Mouse (Mus musculus): ENCODE measurements around the gene Lats2. TPM values are rescaled to one million over a fixed set of nuclear protein-coding genes. Genes with fewer than 3 reads are reported as not detected.

Lats2 gene
- polyA plus RNA-seq, 1 experiment from 2014 or later: 18.0 TPM

DNA sequence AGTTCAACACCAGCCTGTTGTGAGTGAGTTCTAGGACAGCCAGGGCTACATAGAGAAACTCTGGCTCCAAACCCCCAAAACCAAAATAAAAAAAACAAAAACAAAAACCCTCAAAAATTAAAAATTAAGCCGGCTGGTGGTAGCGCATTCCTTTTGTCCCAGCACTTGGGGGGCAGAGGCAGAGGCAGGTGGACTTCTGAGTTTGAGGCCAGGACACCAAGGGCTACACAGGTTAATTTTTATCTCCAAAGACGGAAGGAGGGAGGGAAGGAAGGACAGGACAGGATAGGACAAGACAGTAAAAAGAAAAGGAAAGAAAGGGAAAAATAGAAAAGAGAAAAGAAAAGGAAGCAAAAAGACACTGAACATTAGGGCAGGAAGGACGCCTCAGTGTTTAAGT lies 75.4 kb downstream of the Lats2 start:
- no peaks in the 10 kb centered on the region for H3K4me1 ChIP-seq (ENCODE audit: control insufficient read depth, insufficient read depth, low read length)
- DNase-seq (ENCODE audit: low spot score) (no peak), ATAC-seq (ENCODE audit: insufficient read depth, low FRiP score, low TSS enrichment) (no peak)
- no peak overlapping the region for H3K9ac ChIP-seq (ENCODE audit: low read length)
- H3K9me3 ChIP-seq (ENCODE audit: control insufficient read depth, low read length): no peaks in the 10 kb centered on the region
- H3K27me3 ChIP-seq (ENCODE audit: control insufficient read depth, insufficient read depth, low read length): no peaks in the 10 kb centered on the region
- H3K4me3 ChIP-seq (ENCODE audit: low read depth, low read length): no peak overlapping the region
- H3K36me3 ChIP-seq (ENCODE audit: control insufficient read depth, insufficient read depth, low read length): no peaks in the 10 kb centered on the region
- H3K27ac ChIP-seq (ENCODE audit: low read depth, low read length): no peak overlapping the region
- no peak overlapping the region for H3K4me2 ChIP-seq (ENCODE audit: low read depth)
- WGBS: 87% methylated on average over 4 of the region's 4 CpGs

DNA sequence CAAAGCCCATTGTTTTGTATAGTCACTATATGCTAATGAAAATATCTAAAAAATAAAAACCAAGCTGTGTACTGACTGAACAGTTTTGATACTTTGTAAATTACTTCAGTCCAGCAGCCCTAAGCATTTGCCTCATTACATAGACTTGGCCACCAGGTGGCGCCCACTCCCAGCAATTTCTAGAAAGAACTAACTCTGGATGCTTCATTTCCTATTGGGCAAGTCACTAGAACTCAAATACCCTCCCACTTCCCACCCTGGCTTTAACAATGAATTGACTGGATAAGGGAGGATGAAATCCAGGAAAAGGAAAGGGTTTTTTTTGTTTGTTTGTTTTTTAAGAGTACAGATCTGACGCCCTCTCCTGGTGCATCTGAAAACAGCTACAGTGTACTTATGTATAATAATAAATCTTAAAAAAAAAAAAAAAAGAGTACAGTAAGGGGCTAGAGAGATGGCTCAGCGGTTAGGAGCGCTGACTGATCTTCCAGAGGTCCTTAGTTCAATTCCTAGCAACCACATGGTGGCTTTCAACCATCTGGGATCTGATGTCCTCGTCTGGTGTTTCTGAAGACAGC lies 78.1 kb downstream of the Lats2 start:
- Histone ChIP-seq H3K4me3 (ENCODE audit: low read depth, low read length) (no peak overlapping the region), H3K9me3 (ENCODE audit: control insufficient read depth, low read length) (no peaks in the 10 kb centered on the region), H3K9ac (ENCODE audit: low read length) (no peak overlapping the region), H3K4me1 (ENCODE audit: control insufficient read depth, insufficient read depth, low read length) (no peaks in the 10 kb centered on the region), H3K27me3 (ENCODE audit: control insufficient read depth, insufficient read depth, low read length) (no peaks in the 10 kb centered on the region), H3K36me3 (ENCODE audit: control insufficient read depth, insufficient read depth, low read length) (no peaks in the 10 kb centered on the region), H3K4me2 (ENCODE audit: low read depth) (no peak overlapping the region), H3K27ac (ENCODE audit: low read depth, low read length) (no peak overlapping the region)
- DNase-seq (ENCODE audit: low spot score) (peak; percentile 86), ATAC-seq (ENCODE audit: insufficient read depth, low FRiP score, low TSS enrichment) (0 out of 2 replicates have a peak, but pooled peaks have one; percentile 48)
- 43% methylated on average over 5 of the region's 5 CpGs for WGBS

DNA sequence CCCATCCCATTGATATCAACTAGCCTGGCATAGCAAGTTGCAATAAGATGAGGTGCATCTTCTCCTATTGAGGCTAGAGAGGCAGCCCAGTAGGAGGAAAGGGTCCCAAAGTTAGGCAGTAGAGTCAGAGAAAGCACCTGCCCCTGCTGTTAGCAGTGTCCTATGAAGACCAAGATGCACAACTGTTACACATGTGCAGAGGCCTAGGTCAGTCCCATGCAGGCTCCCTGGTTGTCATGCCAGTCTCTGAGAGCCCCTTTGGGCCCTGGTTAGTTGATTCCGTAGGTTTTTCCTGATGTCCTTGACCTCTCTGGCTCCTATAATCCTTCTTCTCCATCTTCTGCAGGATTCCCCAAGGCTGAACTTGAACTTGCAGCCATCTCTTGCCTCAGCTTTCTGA lies 78.7 kb downstream of the Lats2 start:
- Histone ChIP-seq H3K4me3 (ENCODE audit: low read depth, low read length) (no peak overlapping the region), H3K4me2 (ENCODE audit: low read depth) (no peak overlapping the region), H3K27ac (ENCODE audit: low read depth, low read length) (no peak overlapping the region), H3K27me3 (ENCODE audit: control insufficient read depth, insufficient read depth, low read length) (no peaks in the 10 kb centered on the region), H3K4me1 (ENCODE audit: control insufficient read depth, insufficient read depth, low read length) (no peaks in the 10 kb centered on the region), H3K36me3 (ENCODE audit: control insufficient read depth, insufficient read depth, low read length) (no peaks in the 10 kb centered on the region), H3K9ac (ENCODE audit: low read length) (no peak overlapping the region), H3K9me3 (ENCODE audit: control insufficient read depth, low read length) (no peaks in the 10 kb centered on the region)
- WGBS: 29% methylated on average over 1 of the region's 1 CpGs
- no peak for DNase-seq (ENCODE audit: low spot score)
- ATAC-seq (ENCODE audit: insufficient read depth, low FRiP score, low TSS enrichment): no peak

DNA sequence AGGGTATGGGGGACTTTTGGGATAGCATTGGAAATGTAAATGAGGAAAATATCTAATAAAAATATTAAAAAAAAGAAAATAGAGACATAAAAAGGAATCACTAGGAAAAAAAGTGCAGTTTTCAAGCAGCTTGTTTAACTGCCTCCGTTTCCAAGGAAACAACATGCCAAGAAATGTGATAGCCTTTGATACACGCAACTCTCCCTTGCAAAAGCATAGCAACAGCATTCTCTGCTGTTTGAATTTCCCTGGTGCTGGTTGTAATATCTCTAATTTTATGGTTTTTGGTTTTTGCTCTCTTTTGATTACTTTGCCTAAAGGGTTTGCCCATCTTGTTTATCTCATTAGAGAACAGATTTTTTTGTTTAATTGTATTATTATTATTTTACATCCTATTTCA lies 82.7 kb downstream of the Lats2 start:
- Histone ChIP-seq H3K4me3 (ENCODE audit: low read depth, low read length) (no peak overlapping the region), H3K9me3 (ENCODE audit: control insufficient read depth, low read length) (no peaks in the 10 kb centered on the region), H3K36me3 (ENCODE audit: control insufficient read depth, insufficient read depth, low read length) (no peaks in the 10 kb centered on the region), H3K27me3 (ENCODE audit: control insufficient read depth, insufficient read depth, low read length) (no peaks in the 10 kb centered on the region), H3K4me2 (ENCODE audit: low read depth) (no peak overlapping the region), H3K27ac (ENCODE audit: low read depth, low read length) (no peak overlapping the region), H3K4me1 (ENCODE audit: control insufficient read depth, insufficient read depth, low read length) (no peaks in the 10 kb centered on the region), H3K9ac (ENCODE audit: low read length) (no peak overlapping the region)
- ATAC-seq (ENCODE audit: insufficient read depth, low FRiP score, low TSS enrichment): no peak
- DNase-seq (ENCODE audit: low spot score): no peak
- WGBS: 71% methylated on average over 2 of the region's 2 CpGs

DNA sequence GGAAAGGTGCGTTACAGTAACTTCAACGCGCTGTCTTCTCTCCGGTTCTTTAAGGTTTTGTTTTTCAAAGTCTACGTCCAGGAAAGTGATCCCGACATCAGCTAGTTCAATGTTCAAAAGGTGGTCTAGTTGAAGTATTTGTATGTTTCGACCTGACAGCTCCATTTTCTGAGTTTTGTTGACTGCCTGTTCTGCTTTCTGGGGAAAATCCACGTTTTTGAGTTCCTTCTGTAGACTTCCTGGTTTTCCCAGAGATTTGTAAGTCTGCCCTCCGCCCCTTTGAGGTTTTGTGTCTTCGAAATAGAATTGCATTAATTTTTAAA lies 92.6 kb downstream of the Lats2 start:
- Histone ChIP-seq H3K36me3 (ENCODE audit: control insufficient read depth, insufficient read depth, low read length) (no peaks in the 10 kb centered on the region), H3K4me3 (ENCODE audit: low read depth, low read length) (peak overlapping the region; percentile 80), H3K4me2 (ENCODE audit: low read depth) (peak overlapping the region; percentile 81), H3K9ac (ENCODE audit: low read length) (peak overlapping the region; percentile 91), H3K27me3 (ENCODE audit: control insufficient read depth, insufficient read depth, low read length) (no peaks in the 10 kb centered on the region), H3K27ac (ENCODE audit: low read depth, low read length) (peak overlapping the region; percentile 96; the same call in 1 of the 2 replicates), H3K9me3 (ENCODE audit: control insufficient read depth, low read length) (no peaks in the 10 kb centered on the region), H3K4me1 (ENCODE audit: control insufficient read depth, insufficient read depth, low read length) (0 out of 2 replicates have a peak, but pooled peaks cover 4% of the 10 kb centered on the region)
- ATAC-seq (ENCODE audit: insufficient read depth, low FRiP score, low TSS enrichment) (no peak), DNase-seq (ENCODE audit: low spot score) (no peak)
- 17% methylated on average over 10 of the region's 10 CpGs for WGBS

GRCm38 (mm10) chr14:57664822-57665627 lies 93.2 kb downstream of the Lats2 start, which contains the start of gene Xpo4:
Gene Xpo4, minus strand, starts transcription at chr14:57665430.
- H3K27me3 ChIP-seq (ENCODE audit: control insufficient read depth, insufficient read depth, low read length): no peaks in the 10 kb centered on the region
- DNase-seq (ENCODE audit: low spot score): peak; percentile 91
- H3K4me2 ChIP-seq (ENCODE audit: low read depth): peak within 1 kb of the TSS; percentile 81
- peak; percentile 93 for ATAC-seq (ENCODE audit: insufficient read depth, low FRiP score, low TSS enrichment)
- peak within 1 kb of the TSS; percentile 80 for H3K4me3 ChIP-seq (ENCODE audit: low read depth, low read length)
- H3K9ac ChIP-seq (ENCODE audit: low read length): peak within 1 kb of the TSS; percentile 91
- H3K36me3 ChIP-seq (ENCODE audit: control insufficient read depth, insufficient read depth, low read length): no peaks in the 10 kb centered on the region
- no peaks in the 10 kb centered on the region for H3K9me3 ChIP-seq (ENCODE audit: control insufficient read depth, low read length)
- whole genome bisulfite sequencing: under 1% methylated on average over 80 of the region's 80 CpGs
- 0 out of 2 replicates have a peak, but pooled peaks cover 4% of the 10 kb centered on the region for H3K4me1 ChIP-seq (ENCODE audit: control insufficient read depth, insufficient read depth, low read length)
- H3K27ac ChIP-seq (ENCODE audit: low read depth, low read length): peak within 1 kb of the TSS; percentile 96

- H3K36me3 ChIP-seq (ENCODE audit: control insufficient read depth, insufficient read depth, low read length): no peaks in the 10 kb centered on the region
- H3K9ac ChIP-seq (ENCODE audit: low read length): peak overlapping the region; percentile 91
- H3K27me3 ChIP-seq (ENCODE audit: control insufficient read depth, insufficient read depth, low read length): no peaks in the 10 kb centered on the region
- 0% methylated on average over 19 of the region's 19 CpGs for WGBS
- H3K4me3 ChIP-seq (ENCODE audit: low read depth, low read length): peak overlapping the region; percentile 80
- DNase-seq (ENCODE audit: low spot score): peak; percentile 39
- peak overlapping the region; percentile 96 for H3K27ac ChIP-seq (ENCODE audit: low read depth, low read length)
- H3K4me2 ChIP-seq (ENCODE audit: low read depth): peak overlapping the region; percentile 81
- H3K9me3 ChIP-seq (ENCODE audit: control insufficient read depth, low read length): no peaks in the 10 kb centered on the region
- H3K4me1 ChIP-seq (ENCODE audit: control insufficient read depth, insufficient read depth, low read length): 0 out of 2 replicates have a peak, but pooled peaks cover 4% of the 10 kb centered on the region
- ATAC-seq (ENCODE audit: insufficient read depth, low FRiP score, low TSS enrichment): peak; percentile 63
Measured at GRCm38 (mm10) chr14:57664311-57664821, 93.8 kb downstream of the Lats2 start.

GRCm38 (mm10) chr14:57663630-57664029 lies 94.6 kb downstream of the Lats2 start:
- no peak overlapping the region for H3K27ac ChIP-seq (ENCODE audit: low read depth, low read length)
- H3K9me3 ChIP-seq (ENCODE audit: control insufficient read depth, low read length): no peaks in the 10 kb centered on the region
- H3K4me1 ChIP-seq (ENCODE audit: control insufficient read depth, insufficient read depth, low read length): 0 out of 2 replicates have a peak, but pooled peaks cover 4% of the 10 kb centered on the region
- no peaks in the 10 kb centered on the region for H3K36me3 ChIP-seq (ENCODE audit: control insufficient read depth, insufficient read depth, low read length)
- peak overlapping the region; percentile 80 for H3K4me3 ChIP-seq (ENCODE audit: low read depth, low read length)
- DNase-seq (ENCODE audit: low spot score): no peak
- H3K4me2 ChIP-seq (ENCODE audit: low read depth): peak overlapping the region; percentile 81
- no peak for ATAC-seq (ENCODE audit: insufficient read depth, low FRiP score, low TSS enrichment)
- WGBS: 47% methylated on average over 1 of the region's 1 CpGs
- no peaks in the 10 kb centered on the region for H3K27me3 ChIP-seq (ENCODE audit: control insufficient read depth, insufficient read depth, low read length)
- H3K9ac ChIP-seq (ENCODE audit: low read length): no peak overlapping the region

All from neural tube, embryonic 11.5 days (tissue).